Mouse (Mus musculus) hindlimb bud, embryonic 11.5 days (tissue): ENCODE results near the gene Ttc13.

Source experiments
- DNase-seq: peaks from one replicate; pipeline ENCODE4 v3.0.0-alpha.2; 2012; ENCODE audit warnings: low read depth, low spot score; ENCODE audit errors: extremely low spot score

Ttc13 gene

DNA sequence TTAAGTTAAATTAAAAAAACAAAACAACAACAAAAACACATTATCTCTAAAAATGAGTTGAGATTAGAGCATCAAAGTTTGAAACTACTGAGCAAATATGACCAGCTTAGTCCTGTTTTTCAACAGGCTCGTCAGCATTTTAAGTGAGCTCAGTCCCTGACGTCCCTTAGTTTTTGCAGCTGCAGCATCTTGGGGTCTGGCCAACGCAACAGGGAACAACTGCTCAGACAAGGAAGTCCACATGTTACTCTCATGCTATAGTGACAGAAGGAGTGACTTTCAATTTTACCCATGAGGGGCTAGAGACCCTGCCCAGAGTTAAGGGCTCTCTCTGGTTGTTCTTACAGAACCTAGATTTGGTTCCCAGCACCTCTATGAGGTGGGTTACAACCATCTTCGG is 17.4 kb downstream of the Ttc13 start:
- DNase-seq: no peak

DNA sequence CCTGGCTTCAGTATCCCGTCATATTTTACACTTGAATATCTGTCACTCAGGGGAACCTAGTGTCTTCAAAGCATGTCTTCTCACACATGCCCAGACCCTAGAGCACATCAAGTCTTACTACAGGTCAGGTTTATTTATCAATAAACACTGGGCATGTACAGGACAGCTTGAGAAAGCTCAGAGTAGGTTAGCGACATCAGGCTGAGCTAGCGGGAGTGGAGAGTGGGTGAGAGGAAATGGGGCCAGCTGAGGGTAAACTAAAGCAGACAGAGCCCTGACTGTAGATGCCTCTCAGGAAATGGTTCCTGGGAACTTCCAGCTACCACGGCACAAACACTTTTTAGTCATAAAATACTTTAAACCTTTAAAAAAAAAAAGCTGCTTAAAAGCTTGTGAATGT is 18.3 kb downstream of the Ttc13 start:
- no peak for DNase-seq

- no peak for DNase-seq
Observed at GRCm38 (mm10) chr8:124702183-124702582, 19.6 kb downstream of the Ttc13 start.

- no peak for DNase-seq
Observed at GRCm38 (mm10) chr8:124701023-124701422, 20.8 kb downstream of the Ttc13 start.

- DNase-seq: no peak
Observed at GRCm38 (mm10) chr8:124700271-124700670, 21.5 kb downstream of the Ttc13 start.

DNA sequence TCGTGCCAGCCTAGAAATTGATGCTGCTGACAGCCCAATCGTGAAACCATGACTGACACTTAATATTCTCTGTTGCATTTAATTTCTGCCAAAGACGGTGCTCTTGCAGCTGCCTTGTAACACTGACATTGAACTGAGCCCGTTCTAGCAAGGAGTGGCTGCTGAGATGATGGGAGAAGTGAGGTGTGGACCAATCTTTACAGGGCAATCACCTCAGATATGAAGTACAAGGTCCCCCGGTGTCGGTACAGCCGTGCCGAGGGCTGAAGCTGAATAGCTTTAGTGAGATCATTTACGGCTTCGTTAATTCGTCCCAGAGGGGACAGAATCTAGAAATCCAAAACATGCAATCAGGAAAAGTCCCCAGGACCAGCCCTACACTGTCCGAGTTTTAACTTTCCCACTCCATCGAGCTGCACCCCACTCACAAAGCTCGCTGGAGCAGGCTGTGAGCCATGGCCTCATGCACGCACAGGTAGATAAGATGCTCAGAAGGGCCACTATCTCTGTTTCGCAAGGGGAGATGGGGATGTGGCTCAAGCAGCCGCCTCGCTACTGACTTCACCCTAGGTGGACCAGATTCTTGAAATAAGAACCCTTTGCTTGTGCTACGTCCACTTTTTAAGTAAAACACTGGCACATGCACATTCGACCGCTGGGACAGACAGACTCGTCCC is 26.2 kb downstream of the Ttc13 start:
- no peak for DNase-seq

GRCm38 (mm10) chr8:124691706-124692105 is 30.1 kb downstream of the Ttc13 start:
- no peak for DNase-seq

- DNase-seq: no peak
Observed at GRCm38 (mm10) chr8:124688899-124689298, 32.9 kb downstream of the Ttc13 start.

DNA sequence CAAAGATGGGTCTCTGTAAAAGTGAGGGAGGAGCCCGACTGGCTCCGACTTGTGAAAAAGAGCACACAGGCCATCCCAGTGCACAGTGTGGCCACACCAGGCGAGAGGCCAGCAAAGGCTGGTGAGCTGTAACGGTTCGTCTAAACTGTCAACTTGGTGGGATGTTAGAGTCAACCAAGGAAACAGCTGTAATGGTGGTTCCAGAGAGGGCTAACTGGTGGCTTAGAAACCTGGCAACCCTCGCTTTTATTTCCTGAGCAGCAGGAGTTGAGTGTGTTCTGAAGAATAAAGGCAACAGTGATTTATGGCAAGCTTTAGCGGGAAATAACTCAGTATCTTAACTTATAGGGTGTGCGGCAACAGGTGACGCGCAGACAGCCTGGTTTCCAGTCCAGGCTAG is 39.6 kb downstream of the Ttc13 start:
- DNase-seq: no peak

DNA sequence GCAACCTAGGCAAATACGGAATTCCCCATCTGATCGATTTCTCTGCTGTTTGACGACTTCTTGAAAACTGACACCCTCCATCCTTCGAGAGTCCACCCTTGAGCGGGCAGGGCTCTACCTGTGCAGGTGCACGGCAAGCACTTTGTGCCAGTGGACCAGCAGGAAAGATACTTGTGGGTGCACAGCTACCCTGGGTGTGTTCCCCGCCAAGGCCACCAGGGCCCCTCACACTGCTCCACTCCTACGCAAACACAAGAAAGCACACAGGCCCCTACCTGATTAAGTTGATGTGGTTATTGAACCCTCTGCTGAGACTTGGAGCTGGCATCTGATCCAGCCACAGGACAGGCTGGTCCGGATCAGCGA is 40.0 kb downstream of the Ttc13 start:
- DNase-seq: no peak

- no peak for DNase-seq
Observed at GRCm38 (mm10) chr8:124681077-124681791, 40.5 kb downstream of the Ttc13 start.

DNA sequence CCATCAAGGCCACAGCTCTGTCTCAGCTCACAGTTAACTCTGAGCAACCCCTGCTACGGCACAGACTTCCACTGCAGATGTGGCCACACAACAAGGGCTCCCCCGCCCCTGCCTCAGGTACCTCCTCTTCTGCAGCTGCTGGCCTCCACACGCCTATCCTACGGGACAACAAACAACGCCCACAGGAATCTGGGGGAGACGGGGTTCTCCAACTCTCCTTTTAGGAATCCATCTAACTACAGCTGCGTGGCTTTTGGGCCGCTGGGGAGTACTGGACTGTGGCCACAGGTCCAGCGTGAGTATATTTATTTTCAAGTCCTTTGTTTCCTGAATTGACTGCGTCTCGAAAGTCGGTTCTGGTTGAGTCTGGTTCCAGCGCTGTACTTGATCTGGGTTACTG is 43.5 kb downstream of the Ttc13 start:
- no peak for DNase-seq

GRCm38 (mm10) chr8:124677486-124677885 is 44.3 kb downstream of the Ttc13 start:
- no peak for DNase-seq

GRCm38 (mm10) chr8:124677078-124677477 is 44.7 kb downstream of the Ttc13 start:
- DNase-seq: no peak

- DNase-seq: no peak
Observed at GRCm38 (mm10) chr8:124676661-124677060, 45.1 kb downstream of the Ttc13 start.

DNA sequence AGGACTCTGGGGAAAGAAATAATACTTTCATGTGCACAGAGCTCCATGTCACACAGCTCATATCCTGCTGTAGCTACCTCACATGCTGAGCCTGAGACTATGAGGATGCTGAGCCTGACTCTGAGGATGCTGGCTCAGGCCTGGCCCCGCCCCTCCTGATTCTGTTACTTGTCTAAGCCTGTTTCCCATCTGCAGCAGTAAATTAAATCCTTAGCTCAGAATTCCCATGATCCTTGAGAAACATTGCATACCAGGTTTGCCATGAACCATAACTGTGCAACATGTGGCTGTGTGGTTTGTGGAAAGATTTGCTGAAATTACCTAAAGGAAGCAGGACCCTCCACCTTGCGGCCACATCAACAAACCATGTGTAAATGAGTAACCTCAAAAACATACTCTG is 49.4 kb downstream of the Ttc13 start:
- DNase-seq: no peak

DNA sequence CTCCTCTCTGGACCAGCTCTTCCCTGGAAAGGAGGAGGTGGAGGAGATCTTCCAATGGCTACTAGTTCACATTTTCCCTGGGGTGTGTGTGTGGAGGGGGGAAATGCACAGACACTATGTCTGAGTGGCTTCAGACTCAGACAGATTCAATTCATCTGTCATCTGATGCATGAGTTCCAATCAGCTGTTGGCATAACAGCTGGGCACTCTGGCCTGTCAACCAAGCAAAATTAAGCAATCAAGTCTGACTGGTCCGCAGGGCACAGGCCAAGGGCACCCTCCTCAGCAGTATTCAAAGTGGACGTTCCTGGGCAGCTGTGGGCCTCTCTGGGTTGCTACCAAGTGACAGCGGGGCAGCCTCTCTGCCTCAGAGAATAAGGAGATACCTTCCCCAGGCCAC is 53.0 kb downstream of the Ttc13 start:
- DNase-seq: no peak

GRCm38 (mm10) chr8:124664414-124664813 is 57.4 kb downstream of the Ttc13 start:
- DNase-seq: no peak

DNA sequence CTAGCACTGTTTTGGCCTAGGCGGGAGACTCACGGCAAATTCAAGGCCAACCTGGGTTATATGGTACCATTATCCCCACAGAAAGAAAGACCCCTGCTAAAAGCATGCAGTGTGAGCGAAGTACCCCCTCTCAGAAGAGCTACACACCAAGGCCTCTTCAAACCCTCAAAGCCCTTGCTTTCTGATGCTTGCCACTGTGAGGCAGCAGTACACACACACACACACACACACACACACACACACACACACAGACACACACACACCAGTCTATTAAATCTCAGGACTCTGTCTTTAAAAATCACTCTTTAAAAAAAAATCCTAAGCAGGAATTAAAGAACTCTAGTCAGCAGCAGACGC is 57.9 kb downstream of the Ttc13 start:
- DNase-seq: no peak

DNA sequence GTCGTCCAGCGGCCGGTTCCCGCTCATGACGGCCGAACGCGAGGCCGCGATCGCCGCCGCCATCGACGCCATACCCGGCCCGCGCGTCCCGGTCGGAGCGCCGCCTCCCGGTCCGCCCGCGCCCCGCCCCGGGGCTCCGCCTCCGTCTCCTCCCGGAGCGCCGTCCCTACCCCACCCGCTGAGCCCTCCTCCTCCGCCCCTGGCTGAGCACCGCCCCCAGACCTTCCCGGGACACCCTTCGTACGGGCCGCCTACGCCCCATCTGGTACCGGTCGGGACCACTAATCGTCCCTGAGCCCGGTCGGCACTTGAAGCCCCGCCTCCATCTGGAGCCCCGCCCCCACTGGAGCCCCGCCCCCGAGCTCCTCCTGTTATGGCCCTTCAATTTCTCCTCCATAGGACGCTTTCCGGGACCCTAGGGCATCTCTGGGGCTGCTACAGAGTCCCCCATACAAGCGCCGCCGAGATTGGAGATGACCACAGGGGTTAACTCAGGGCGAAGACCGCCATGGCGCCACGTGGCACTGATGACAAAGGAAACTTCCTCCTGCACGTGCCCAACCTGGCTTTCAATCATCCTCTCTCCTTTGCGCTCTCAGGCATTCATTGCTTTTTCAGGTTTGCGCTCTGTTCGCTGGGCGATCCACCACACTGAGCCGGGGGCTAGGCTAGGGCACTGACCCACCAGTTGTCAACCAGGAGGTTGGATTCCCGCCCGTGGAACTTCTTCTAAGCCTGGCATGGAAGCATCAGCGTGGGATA is 58.5 kb downstream of the Ttc13 start, which contains the start of gene 2310022B05Rik:
2310022B05Rik (minus strand) TSS at position 258 of the 762 bp plus-strand sequence.
- DNase-seq: no peak

GRCm38 (mm10) chr8:124662446-124663111 is 59.2 kb downstream of the Ttc13 start:
- DNase-seq: no peak
